Mouse (Mus musculus) CD4-positive, CD25-positive, alpha-beta regulatory T cell (primary cell): Measurements from ENCODE around the gene Olfr1008. TPM values are rescaled to one million over a fixed set of nuclear protein-coding genes. Genes with fewer than 3 reads are reported as not detected.

ENCODE experiments used
- polyA plus RNA-seq: library from polyadenylated mRNA; unstranded; fragments of 100-300 nt; shearing (Covaris generic); gene quantifications from one replicate; pipeline ENCODE4 v1.2.1, GENCODE M21; 2017

Gene Olfr1008
- polyA plus RNA-seq, result not detected

DNA sequence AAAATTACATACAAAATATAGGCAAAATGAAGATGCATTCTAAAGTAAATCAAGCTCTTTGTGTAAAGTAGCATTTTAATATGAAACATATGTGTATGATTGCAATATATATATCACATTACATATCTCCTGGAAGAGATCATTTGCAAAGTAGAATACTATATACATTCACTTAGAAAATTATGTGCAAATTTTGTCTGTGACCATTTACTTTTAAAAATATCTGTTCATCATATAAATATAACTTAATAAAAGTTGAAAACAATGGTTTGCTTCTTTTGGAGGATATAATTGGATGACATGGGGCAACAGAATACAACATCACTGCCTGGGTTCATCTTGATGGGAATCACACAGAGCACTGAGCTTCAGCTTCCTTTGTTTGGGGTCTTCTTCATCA, at the start of gene Olfr1008:
Gene Olfr1008, plus strand, starts transcription at position 301 of the 400 bp plus-strand sequence.

DNA sequence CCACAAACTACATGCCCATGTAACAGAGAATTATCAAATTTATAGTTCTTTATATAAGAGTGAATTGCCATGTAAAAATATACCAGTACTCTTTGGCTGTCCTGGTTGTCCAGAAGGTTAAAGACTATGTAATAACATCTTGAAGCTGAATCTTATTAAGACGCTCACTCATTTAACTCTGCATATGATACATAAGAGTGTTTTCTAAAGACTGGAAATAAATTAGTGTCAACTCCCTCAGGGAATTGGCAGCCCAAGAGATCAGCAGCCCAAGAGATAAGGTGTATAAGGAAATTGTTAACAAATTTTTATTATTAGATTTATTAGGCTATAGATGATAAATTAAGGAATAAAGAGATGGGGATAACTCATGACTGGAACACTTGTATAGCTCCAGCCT, 38.6 kb upstream of the Olfr1008 start, which contains the start of gene Olfr1002:
Gene Olfr1002, minus strand, starts transcription at position 101 of the 400 bp plus-strand sequence.

GRCm38 (mm10) chr2:85664355-85664754, 24.9 kb upstream of the Olfr1008 start, which contains the start of gene Olfr154:
Gene Olfr154 (minus strand): TSS chr2:85664455.

DNA sequence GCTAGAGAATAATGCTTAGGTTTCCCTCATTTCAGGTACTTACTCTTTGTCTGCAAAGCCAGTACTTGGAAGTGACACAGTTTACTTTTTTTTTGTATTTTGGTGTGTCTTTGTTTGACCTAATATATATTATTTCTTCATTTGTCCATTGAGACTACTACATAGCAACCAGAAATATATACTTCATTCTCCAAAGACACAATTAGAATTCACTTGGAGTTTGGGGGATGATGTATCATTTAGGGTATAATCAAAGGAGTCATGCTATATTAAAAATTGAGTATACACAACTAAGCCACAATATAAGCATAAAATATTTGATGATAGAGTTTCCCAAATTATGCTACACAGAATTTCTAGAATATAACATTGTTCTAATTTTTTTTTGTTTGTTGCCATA, 10.6 kb upstream of the Olfr1008 start, which contains the start of gene Olfr1006:
Gene Olfr1006, minus strand, starts transcription at position 101 of the 400 bp plus-strand sequence.

GRCm38 (mm10) chr2:85715119-85715518, 25.9 kb downstream of the Olfr1008 start, which contains the start of gene Olfr1009:
Gene Olfr1009 (plus strand): TSS chr2:85715419.

Other genes with a start within 250 kb of the Olfr1008 start
- gene Olfr995, start 245.8 kb upstream of the Olfr1008 start, polyA plus RNA-seq, result not detected
- not detected for gene 4833423E24Rik, start 170.4 kb upstream of the Olfr1008 start, polyA plus RNA-seq
- not detected for gene Olfr996, start 110.2 kb upstream of the Olfr1008 start, polyA plus RNA-seq
- gene Olfr998, start 100.5 kb upstream of the Olfr1008 start, polyA plus RNA-seq, result not detected
- not detected for gene Olfr1000, start 77.5 kb upstream of the Olfr1008 start, polyA plus RNA-seq
- gene Olfr1002, start 38.7 kb upstream of the Olfr1008 start, polyA plus RNA-seq, result not detected
- not detected for gene Olfr154, start 25.0 kb upstream of the Olfr1008 start, polyA plus RNA-seq
- gene Olfr1006, start 10.7 kb upstream of the Olfr1008 start, polyA plus RNA-seq, result not detected
- gene Olfr1009, start 26.0 kb downstream of the Olfr1008 start, polyA plus RNA-seq, result not detected
- not detected for gene Olfr1012, start 73.3 kb downstream of the Olfr1008 start, polyA plus RNA-seq
- not detected for gene Olfr1013, start 77.7 kb downstream of the Olfr1008 start, polyA plus RNA-seq
- 0.07 TPM for gene Olfr1014, start 83.3 kb downstream of the Olfr1008 start, polyA plus RNA-seq
- gene Olfr1015, start 92.6 kb downstream of the Olfr1008 start, polyA plus RNA-seq, result not detected
- gene Olfr1016, start 113.1 kb downstream of the Olfr1008 start, polyA plus RNA-seq, result 0.32 TPM
- not detected for gene Olfr1018, start 129.0 kb downstream of the Olfr1008 start, polyA plus RNA-seq
- gene Olfr1019, start 156.1 kb downstream of the Olfr1008 start, polyA plus RNA-seq, result not detected
- not detected for gene Olfr1020, start 157.6 kb downstream of the Olfr1008 start, polyA plus RNA-seq
- not detected for gene Olfr1022, start 179.2 kb downstream of the Olfr1008 start, polyA plus RNA-seq
- gene Olfr1023, start 196.2 kb downstream of the Olfr1008 start, polyA plus RNA-seq, result not detected
- gene Olfr1024, start 215.6 kb downstream of the Olfr1008 start, polyA plus RNA-seq, result not detected
- not detected for gene Olfr1025-ps1, start 225.8 kb downstream of the Olfr1008 start, polyA plus RNA-seq
- not detected for gene Olfr1026, start 232.1 kb downstream of the Olfr1008 start, polyA plus RNA-seq